Mouse (Mus musculus): Measurements from ENCODE around the gene Slc52a3.
"Not testable (repeated sequence)": the region's sequence is repeated elsewhere in the genome, so short reads cannot be mapped to it uniquely, and the experiment has no call there.

Gene Slc52a3

GRCm38 (mm10) chr2:151973595-151974562, 22.4 kb upstream of the Slc52a3 start:
- DNase-seq (ENCODE audit: low spot score in 2 of 2) = no peak

GRCm38 (mm10) chr2:151975295-151975694, 21.0 kb upstream of the Slc52a3 start:
- no peak for DNase-seq (ENCODE audit: low spot score in 2 of 2)

GRCm38 (mm10) chr2:151976067-151976466, 20.2 kb upstream of the Slc52a3 start:
- no peak for DNase-seq (ENCODE audit: low spot score in 2 of 2)

- DNase-seq (ENCODE audit: low spot score in 2 of 2) = no peak
These were observed 18.4 kb upstream of the Slc52a3 start for GRCm38 (mm10) chr2:151977689-151978440.

GRCm38 (mm10) chr2:151978494-151978893, 17.8 kb upstream of the Slc52a3 start:
- DNase-seq (ENCODE audit: low spot score in 2 of 2) = no peak

GRCm38 (mm10) chr2:151979470-151980354, 16.6 kb upstream of the Slc52a3 start, which contains the start of gene Fam110a:
TSS of gene Fam110a (minus strand) at chr2:151980219.
- peak; percentile 80 to 93 for DNase-seq (ENCODE audit: low spot score in 2 of 2)

- no peak for DNase-seq (ENCODE audit: low spot score in 2 of 2)
These were observed 16.0 kb upstream of the Slc52a3 start for GRCm38 (mm10) chr2:151980355-151980693.

GRCm38 (mm10) chr2:151981268-151981667, 15.0 kb upstream of the Slc52a3 start:
- no peak for DNase-seq (ENCODE audit: low spot score in 2 of 2)

GRCm38 (mm10) chr2:151982476-151982875, 13.8 kb upstream of the Slc52a3 start:
- DNase-seq (ENCODE audit: low spot score in 2 of 2) = no peak

GRCm38 (mm10) chr2:151984019-151984418, 12.3 kb upstream of the Slc52a3 start:
- no peak for DNase-seq (ENCODE audit: low spot score in 2 of 2)

GRCm38 (mm10) chr2:151985426-151986172, 10.7 kb upstream of the Slc52a3 start:
- no peak for DNase-seq (ENCODE audit: low spot score in 2 of 2)

GRCm38 (mm10) chr2:151986958-151987357, 9.4 kb upstream of the Slc52a3 start:
- no peak for DNase-seq (ENCODE audit: low spot score in 2 of 2)

- DNase-seq (ENCODE audit: low spot score in 2 of 2) = no peak
These were observed 7.3 kb upstream of the Slc52a3 start for GRCm38 (mm10) chr2:151988978-151989377.

GRCm38 (mm10) chr2:151990985-151991394, 5.3 kb upstream of the Slc52a3 start:
- DNase-seq (ENCODE audit: low spot score in 2 of 2) = peak in 1 of 2 experiments; percentile 60

GRCm38 (mm10) chr2:151991446-151991845, 4.9 kb upstream of the Slc52a3 start:
- DNase-seq (ENCODE audit: low spot score in 2 of 2) = no peak

- DNase-seq (ENCODE audit: low spot score in 2 of 2) = peak; percentile 70 to 81
These were observed 1.8 kb upstream of the Slc52a3 start for GRCm38 (mm10) chr2:151994350-151995122.

GRCm38 (mm10) chr2:151997190-151997575, 872 bp downstream of the Slc52a3 start:
- not testable (repeated sequence) for DNase-seq (ENCODE audit: low spot score in 2 of 2)

GRCm38 (mm10) chr2:151997776-151998504, 1.6 kb downstream of the Slc52a3 start:
- DNase-seq (ENCODE audit: low spot score in 2 of 2) = no peak

GRCm38 (mm10) chr2:151998505-151998899, 2.2 kb downstream of the Slc52a3 start:
- DNase-seq (ENCODE audit: low spot score in 2 of 2) = no peak

Measured in cerebellum, postnatal 4 days (tissue).